Mouse (Mus musculus) kidney, postnatal 4 days (tissue): ENCODE results near the gene Ccdc153.

Experiments used
- DNase-seq, 2 experiments: peaks; one replicate each; pipeline ENCODE4 v3.0.0; 2021; ENCODE audit warnings: mixed read lengths in 2 of 2

Gene Ccdc153

DNA sequence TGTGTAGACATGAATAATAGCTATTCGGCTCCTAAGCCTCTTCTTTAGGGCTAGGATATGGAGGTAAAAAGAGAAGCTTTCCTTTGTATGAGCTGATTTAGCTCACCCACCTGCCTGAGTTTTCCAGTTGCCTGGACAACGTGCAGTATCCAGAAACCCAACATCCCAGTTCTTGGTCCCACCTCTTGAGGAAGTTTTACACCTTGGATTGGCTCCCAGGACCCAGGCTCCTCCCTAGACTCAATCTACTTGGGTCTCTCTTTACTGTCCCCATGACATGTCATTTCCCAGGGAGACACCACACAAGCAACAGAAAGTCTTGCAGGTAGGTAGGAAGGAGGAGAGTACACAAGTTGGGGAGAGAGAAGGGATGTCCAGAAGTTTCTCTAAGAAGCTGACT lies at the start of gene Ccdc153:
Gene Ccdc153, plus strand, starts transcription at position 278 of the 400 bp plus-strand sequence.
- no peak for DNase-seq

DNA sequence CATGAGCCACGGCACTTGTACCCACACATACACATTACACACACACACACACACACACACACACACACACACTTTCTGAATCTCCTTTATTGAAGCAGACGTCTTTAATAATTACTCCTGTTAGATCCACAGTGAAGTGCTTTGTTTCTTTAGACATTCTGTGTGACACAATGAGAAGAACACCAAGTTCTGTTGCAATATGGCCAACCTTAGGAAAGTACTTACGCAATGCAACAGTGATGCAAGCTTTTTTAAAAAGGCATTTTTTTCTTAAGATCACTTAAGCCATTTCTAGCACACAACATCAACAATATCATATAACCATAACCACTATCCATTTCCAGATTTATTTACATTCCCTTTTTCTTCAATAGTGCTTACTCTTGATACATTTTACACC lies 49.3 kb upstream of the Ccdc153 start:
- DNase-seq, result no peak

- DNase-seq, result no peak
Observed at GRCm38 (mm10) chr9:44192312-44192711, 48.2 kb upstream of the Ccdc153 start.

DNA sequence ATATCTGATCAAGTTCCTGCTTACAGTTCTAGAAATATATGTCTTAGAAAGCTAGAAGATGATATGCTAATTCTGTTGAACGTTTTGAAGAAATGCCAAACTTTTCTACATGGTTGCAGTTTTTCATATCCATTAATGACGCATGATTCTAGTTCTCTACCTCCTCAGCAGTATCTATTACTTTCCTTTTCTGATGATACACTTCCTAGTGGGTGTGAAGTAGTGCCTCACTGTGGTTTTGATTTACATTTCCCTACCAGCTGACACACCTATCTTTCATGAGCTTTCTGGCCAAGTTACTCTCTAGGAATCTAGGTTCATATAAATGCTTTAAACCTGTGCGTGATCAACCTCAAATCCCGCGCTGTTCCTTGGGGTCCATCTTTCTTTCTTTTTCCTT lies 47.7 kb upstream of the Ccdc153 start:
- no peak for DNase-seq

DNA sequence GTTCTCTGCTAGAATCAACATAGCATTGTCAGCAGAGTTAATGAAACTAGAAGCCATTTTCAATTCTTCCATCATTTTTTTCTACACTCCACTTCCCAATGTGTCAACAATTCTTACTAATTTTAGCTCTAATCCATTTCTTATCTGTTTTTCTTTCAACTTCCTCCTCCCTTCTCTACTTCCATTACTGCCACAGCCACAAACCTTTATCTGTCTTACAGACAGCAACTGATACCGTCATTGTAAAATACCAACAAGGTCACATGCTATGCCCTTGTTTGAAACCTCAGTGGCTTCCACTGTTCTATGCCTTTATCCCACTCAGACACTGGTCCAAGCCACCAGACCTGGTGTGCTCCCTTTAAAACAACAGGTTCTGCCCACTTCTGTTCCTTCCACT lies 46.5 kb upstream of the Ccdc153 start:
- no peak for DNase-seq

DNA sequence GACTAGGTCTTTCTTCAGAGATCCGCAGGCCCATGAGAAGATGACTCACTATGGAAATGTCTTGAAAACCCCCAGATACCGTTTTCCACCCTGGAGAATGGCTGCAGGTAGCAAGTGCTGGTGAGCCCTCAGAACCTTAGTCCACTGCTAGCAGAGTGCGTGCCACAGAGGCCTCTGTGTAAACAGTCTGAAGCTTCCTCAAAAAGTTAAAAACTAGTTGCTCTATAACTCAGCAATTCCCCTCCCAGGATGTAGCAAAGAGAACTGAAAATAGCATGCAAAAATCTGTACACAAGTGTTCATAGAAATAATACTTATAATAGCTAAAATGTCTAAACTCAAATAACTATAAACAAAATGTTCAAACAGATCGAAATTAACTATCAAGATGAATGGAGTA lies 44.1 kb upstream of the Ccdc153 start:
- DNase-seq, result no peak

DNA sequence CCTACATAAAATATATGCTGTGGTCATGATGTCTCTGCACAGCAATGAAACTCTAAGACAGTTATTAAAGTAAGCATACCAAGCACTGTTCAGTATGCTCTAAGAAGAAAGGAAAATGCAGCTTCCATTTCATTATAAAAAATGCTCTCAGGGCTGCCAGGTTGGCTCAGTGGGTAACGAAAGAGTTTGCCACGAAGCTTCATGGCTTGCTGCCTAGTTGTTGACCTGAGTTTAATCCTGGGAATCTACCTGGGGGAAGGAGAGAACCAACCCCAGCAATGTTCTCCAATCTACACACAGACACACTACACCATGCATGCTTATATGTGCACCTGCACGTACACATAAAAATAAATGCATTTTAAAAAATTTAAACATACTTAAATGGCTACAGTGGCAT lies 41.3 kb upstream of the Ccdc153 start:
- DNase-seq, result no peak

- no peak for DNase-seq
Observed at GRCm38 (mm10) chr9:44199580-44199979, 40.9 kb upstream of the Ccdc153 start.

- no peak for DNase-seq
Observed at GRCm38 (mm10) chr9:44200458-44200857, 40.0 kb upstream of the Ccdc153 start.

DNA sequence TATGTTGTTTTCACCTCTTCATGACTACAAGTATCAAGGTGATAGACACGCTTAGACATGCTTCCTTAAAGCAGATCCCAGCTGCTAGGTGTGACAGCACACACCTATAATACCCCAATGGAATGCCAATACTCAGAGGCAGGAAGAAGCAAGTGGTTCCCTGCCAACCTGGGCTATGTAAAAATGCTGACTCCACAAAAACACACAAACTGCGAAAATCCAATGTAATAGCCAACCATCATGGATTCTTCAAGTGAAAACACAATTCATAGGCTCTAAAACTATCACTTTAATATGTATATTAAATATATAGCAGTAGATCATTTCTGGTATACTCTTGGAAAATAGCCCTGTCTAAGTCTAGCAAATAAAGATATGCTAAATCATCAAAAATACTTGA lies 32.6 kb upstream of the Ccdc153 start:
- no peak for DNase-seq

- no peak for DNase-seq
Observed at GRCm38 (mm10) chr9:44209416-44209815, 31.1 kb upstream of the Ccdc153 start.

- no peak for DNase-seq
Observed at GRCm38 (mm10) chr9:44212406-44212805, 28.1 kb upstream of the Ccdc153 start.

- DNase-seq, result no peak
Observed at GRCm38 (mm10) chr9:44213538-44213937, 26.9 kb upstream of the Ccdc153 start.

GRCm38 (mm10) chr9:44225993-44226392 lies 14.5 kb upstream of the Ccdc153 start:
- no peak for DNase-seq

GRCm38 (mm10) chr9:44231609-44232008 lies 8.9 kb upstream of the Ccdc153 start:
- no peak for DNase-seq

DNA sequence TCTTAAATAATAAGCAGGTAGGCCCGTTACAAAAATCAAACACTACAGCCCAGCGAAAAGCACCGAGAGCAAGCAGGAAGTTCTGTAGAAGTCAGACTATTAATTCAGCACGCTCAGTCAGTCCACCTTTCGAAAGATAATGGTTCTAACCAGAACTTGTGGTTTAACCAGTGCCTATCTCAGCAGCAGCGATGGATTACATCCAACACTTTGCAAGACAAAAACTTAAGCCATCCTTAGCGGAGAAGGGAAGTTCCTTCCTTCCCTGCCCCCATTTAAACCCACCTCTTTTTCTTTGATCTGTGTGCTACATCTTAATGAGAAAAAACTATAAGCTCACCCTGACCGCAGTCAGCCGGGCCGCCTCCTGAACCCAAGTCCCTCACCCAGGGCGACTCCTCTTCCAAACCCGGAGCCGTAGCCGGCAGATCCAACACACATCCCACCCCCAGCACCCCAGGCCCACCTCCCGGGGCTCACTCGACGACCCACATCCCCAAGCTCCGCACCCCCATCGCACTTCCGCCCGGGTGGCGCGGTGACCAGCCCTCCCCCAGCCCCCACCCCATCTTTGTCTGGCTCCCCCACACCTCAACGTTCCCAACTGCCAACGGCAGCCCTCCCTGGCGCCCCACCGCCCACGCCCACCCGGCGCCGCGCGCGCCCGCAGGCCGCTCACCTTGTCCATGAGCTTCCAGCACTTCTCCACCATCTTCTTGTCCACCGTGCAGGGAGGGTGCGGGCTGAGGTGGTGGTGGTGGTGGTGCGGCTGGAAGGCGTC lies 7.3 kb upstream of the Ccdc153 start:
- peak in 1 of 2 experiments; percentile 22 for DNase-seq

GRCm38 (mm10) chr9:44233802-44234478 lies 6.5 kb upstream of the Ccdc153 start, which contains the start of gene Cbl:
Cbl (minus strand) TSS chr9:44234049.
- peak; percentile 98 to 99 for DNase-seq

DNA sequence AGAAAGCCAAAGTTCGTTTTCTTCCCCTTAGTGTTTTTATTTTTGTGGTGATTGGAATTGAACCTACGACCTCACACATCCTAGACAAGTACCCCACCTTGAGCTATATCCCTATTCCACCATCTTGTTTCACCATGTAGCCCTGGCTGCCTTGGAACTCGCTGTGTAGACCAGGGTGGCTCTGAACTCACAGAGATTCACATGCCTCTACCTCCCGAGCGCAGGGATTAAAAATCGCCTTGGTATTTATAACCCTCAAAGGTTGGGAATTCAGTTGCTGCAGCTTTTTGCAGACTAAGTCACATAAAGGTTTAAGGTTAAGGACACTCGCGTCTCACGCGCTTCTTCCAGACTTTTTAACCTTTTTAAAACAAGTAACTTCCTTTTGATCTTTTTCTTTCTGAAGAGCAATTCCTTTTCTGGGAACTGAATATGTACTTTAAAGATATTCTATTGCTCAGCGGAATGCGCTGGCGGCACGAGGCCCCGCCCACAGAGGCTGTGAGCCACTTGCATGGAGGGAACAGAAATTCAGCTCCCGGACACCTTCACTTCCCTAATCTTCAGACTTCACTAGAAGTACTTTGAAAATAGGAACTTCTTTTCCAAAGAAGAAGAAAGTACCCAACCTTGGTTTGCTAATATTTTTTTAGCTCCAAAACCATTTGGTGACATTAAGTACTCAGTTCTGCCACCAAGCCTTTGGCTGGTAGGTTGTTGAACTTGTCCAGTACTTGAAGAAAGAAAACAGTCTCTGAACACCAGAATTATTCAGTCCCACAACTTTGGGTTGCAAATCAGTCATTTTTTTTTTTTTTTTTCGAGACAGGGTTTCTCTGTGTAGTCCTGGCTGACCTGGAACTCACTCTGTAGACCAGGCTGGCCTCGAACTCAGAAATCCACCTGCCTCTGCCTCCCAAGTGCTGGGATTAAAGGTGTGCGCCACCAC lies 5.7 kb upstream of the Ccdc153 start:
- peak; percentile 72 to 80 for DNase-seq

DNA sequence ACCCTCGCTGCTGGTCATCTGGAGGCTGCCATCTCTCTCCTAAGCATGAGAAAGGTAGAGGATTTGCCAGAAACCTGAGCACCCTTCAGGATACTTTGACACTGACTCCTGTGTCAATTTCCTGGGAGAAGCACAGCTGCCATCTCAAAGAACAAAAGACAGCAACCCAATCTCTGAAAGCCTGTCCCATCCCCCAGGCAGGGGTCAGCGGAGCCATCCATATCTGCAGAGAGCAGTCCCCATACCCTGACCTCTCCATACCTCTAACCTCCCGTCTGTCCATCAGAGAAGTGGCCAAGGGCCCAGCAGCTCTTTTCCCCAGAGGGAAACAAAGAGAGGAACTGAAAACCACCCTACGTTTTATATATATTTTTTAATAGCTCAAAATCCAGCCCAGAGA lies 3.9 kb upstream of the Ccdc153 start:
- DNase-seq, result no peak

DNA sequence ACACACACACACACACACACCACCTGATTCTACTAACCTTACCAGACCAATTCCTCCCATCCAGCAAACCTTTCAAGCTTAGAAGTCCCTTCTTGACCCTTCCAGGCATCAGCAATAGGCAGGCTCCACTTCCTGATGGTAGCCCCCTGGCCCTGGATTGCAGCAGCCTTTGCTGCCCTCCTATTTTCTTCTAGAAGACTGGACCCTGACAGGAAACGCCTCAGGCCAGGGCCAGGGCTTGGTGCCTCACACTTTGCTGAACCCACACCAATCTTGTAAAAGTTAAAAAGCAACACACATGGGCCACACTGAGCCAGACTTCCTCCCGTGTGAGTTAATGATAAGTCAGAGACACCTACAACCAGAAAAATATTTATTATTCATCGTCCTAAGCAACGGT lies 3.3 kb upstream of the Ccdc153 start:
- DNase-seq, result peak; percentile 24 to 35

DNA sequence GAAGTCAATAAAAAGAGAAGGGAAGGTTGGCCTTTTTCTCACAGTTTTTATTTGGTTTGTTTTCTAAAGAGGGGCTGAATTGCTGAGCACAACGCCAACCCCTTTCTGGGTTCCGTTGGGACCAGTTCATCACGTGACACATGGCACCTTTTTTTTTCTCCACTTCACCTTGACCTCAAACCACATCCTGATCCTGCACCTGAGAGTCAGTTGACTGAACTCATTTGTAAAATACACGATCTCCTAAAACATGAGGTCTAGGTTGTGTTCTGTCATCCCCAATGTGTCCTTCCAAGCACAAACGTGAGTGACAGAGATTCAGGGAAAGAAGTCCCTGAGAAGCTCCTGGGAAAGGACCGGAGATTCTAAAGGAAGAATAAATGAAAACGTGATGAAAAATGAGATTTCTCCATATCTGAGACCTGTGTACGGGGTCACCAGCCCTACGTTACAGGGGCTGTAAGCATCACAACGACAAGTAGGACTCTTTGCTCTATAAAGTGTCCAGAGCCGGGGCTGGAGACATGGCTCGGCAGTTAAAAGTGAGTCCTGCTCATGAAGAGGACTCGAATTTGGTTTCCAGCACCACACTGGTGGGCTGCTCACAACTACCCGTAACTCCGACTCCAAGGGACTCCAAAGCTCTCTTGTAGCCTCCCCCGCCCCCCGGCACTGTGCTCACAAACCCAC lies 1.8 kb upstream of the Ccdc153 start:
- DNase-seq, result no peak

GRCm38 (mm10) chr9:44239447-44239846 lies 1.0 kb upstream of the Ccdc153 start:
- peak; percentile 71 to 76 for DNase-seq

GRCm38 (mm10) chr9:44240911-44241310 lies 435 bp downstream of the Ccdc153 start:
- DNase-seq, result no peak
